In genomic region chr5:151188659-151189058, GRCm38 (mm10) we compare ENCODE assay signal across 12 mouse cellular contexts. TPM values are rescaled to one million over a fixed set of nuclear protein-coding genes. Genes with fewer than 3 reads are reported as not detected.
A peak's percentile ranks its signal among the peaks of the same experiment; 100 is the strongest.
DNase-seq lines count a peak whose midpoint lies in the region; ATAC-seq and TF ChIP-seq lines count a peak whose summit lies in the region.
"Had no signal": no experiment of that assay in that cellular context is flagged by ENCODE, and none has a peak within 500 bp of the region (broad histone marks: within the 10 kb centered on the region; RNA-seq: fewer than 3 reads in every experiment).

No protein-coding gene starts in this region.

- no peak for ATAC-seq in kidney, embryonic 14.5 days (ENCODE audit: low FRiP score, low TSS enrichment)
- ATAC-seq in liver, postnatal 0 days, result no peak
- ATAC-seq in midbrain, embryonic 14.5 days (ENCODE audit: low FRiP score, low TSS enrichment), result no peak

- peak; percentile 50; the same call in 1 of the 2 replicates for TF ChIP-seq POLR2A in heart, adult 2 months (IDR thresholded peaks at IDR 0.05; ENCODE audit: insufficient read depth, low read depth, low read length)

- H3K9ac ChIP-seq in heart, adult 2 months (ENCODE audit: low read depth, low read length), result no peak overlapping the region; the same call in 1 of the 2 replicates
- H3K9ac ChIP-seq in kidney, embryonic 14.5 days (ENCODE audit: low read depth, low read length), result no peak overlapping the region
- no peak overlapping the region for H3K9ac ChIP-seq in liver, postnatal 0 days (replicated peaks)
- no peak overlapping the region for H3K9ac ChIP-seq in midbrain, embryonic 14.5 days (replicated peaks; ENCODE audit: low read length)

- peak overlapping the region; percentile 80 for H3K4me2 ChIP-seq in kidney, embryonic 14.5 days (replicated peaks; ENCODE audit: low read depth, low read length)
- peak overlapping the region; percentile 76; the same call in 1 of the 2 replicates for H3K4me2 ChIP-seq in liver, postnatal 0 days (ENCODE audit: low read depth, low read length)
- no peak overlapping the region for H3K4me2 ChIP-seq in midbrain, embryonic 14.5 days (ENCODE audit: low read length)

- H3K79me2 ChIP-seq in heart, adult 2 months (replicated peaks; ENCODE audit: control insufficient read depth, insufficient read depth, low read length), result peaks cover 2% of the 10 kb centered on the region; the same call in 1 of the 2 replicates

- peaks cover 12% of the 10 kb centered on the region for H3K4me1 ChIP-seq in heart, adult 2 months (ENCODE audit: control insufficient read depth, insufficient read depth, low read length)
- H3K4me1 ChIP-seq in kidney, embryonic 14.5 days (ENCODE audit: control insufficient read depth, insufficient read depth, low read length), result no peaks in the 10 kb centered on the region; the same call in 1 of the 2 replicates
- no peaks in the 10 kb centered on the region; the same call in 1 of the 2 replicates for H3K4me1 ChIP-seq in liver, postnatal 0 days (ENCODE audit: insufficient read depth)
- no peaks in the 10 kb centered on the region for H3K4me1 ChIP-seq in midbrain, embryonic 14.5 days (ENCODE audit: control insufficient read depth, insufficient read depth, low read length)

- H3K27ac ChIP-seq in heart, adult 2 months, result peak overlapping the region; percentile 94
- no peak overlapping the region for H3K27ac ChIP-seq in kidney, embryonic 14.5 days (ENCODE audit: low read depth, low read length)
- H3K27ac ChIP-seq in liver, postnatal 0 days (ENCODE audit: low read depth), result 0 out of 2 replicates have a peak overlapping the region, but pooled peaks have one; percentile 78
- no peak overlapping the region for H3K27ac ChIP-seq in midbrain, embryonic 14.5 days (replicated peaks; ENCODE audit: low read depth, low read length)

- no peaks in the 10 kb centered on the region for H3K9me3 ChIP-seq in kidney, embryonic 14.5 days (ENCODE audit: control insufficient read depth, low read length)
- no peaks in the 10 kb centered on the region for H3K9me3 ChIP-seq in liver, postnatal 0 days (ENCODE audit: low read length)
- no peaks in the 10 kb centered on the region for H3K9me3 ChIP-seq in midbrain, embryonic 14.5 days (ENCODE audit: control insufficient read depth, low read length)

- H3K4me3 ChIP-seq in heart, adult 2 months, result peak overlapping the region; percentile 86
- no peak overlapping the region for H3K4me3 ChIP-seq in kidney, embryonic 14.5 days (ENCODE audit: low read length)
- H3K4me3 ChIP-seq in liver, postnatal 0 days (ENCODE audit: low read depth, low read length), result no peak overlapping the region
- H3K4me3 ChIP-seq in midbrain, embryonic 14.5 days (replicated peaks; ENCODE audit: low read depth, low read length), result no peak overlapping the region

- intact Hi-C loops in heart, adult 2 months (cut with DNase I), result loop anchor here (2.0 to 5.0 kb wide), 2 partner anchors 46 to 121 kb away; no protein-coding TSS in a partner anchor
- intact Hi-C loops in heart, postnatal 14 days (cut with DNase I), result loop anchor here (2.0 kb wide), 1 partner anchor 46 kb away; no protein-coding TSS in a partner anchor

- no peak for TF ChIP-seq EP300 in heart, adult 2 months (IDR thresholded peaks at IDR 0.05; ENCODE audit: insufficient read depth, low read depth, low read length)
- TF ChIP-seq EP300 in liver, postnatal 0 days (IDR thresholded peaks at IDR 0.05; ENCODE audit: low read depth), result no peak

- WGBS in heart, adult 2 months, result 35% methylated on average over 6 of the region's 6 CpGs
- WGBS in kidney, embryonic 14.5 days, result 80% methylated on average over 6 of the region's 6 CpGs
- 65% methylated on average over 6 of the region's 6 CpGs for WGBS in liver, postnatal 0 days (ENCODE audit: insufficient replicate concordance)
- 87% methylated on average over 6 of the region's 6 CpGs for WGBS in midbrain, embryonic 14.5 days

- no peaks in the 10 kb centered on the region for H3K27me3 ChIP-seq in heart, adult 2 months (ENCODE audit: control insufficient read depth, insufficient read depth, low read length)
- no peaks in the 10 kb centered on the region for H3K27me3 ChIP-seq in kidney, embryonic 14.5 days (ENCODE audit: control insufficient read depth, insufficient read depth, low read length)
- no peaks in the 10 kb centered on the region for H3K27me3 ChIP-seq in liver, postnatal 0 days (ENCODE audit: insufficient read depth, low read length)
- H3K27me3 ChIP-seq in midbrain, embryonic 14.5 days (ENCODE audit: control insufficient read depth, insufficient read depth, low read length), result peaks cover 7% of the 10 kb centered on the region; the same call in 1 of the 2 replicates

- peak in 1 of 2 experiments; percentile 39 for DNase-seq in heart, adult 2 months
- no peak for DNase-seq in heart, postnatal 14 days
- no peak for DNase-seq in kidney, postnatal 14 days
- peak; percentile 34 for DNase-seq in 3T3-L1 (ENCODE audit: low read depth, low spot score)
- DNase-seq in liver, postnatal 0 days, result no peak
- DNase-seq in spleen, adult 12 weeks (ENCODE audit: low spot score), result no peak
- no peak for DNase-seq in midbrain, embryonic 14.5 days
- DNase-seq: adrenal gland, postnatal 10 days; cerebellum, adult 11 months had no signal

- peaks cover 20% of the 10 kb centered on the region for H3K36me3 ChIP-seq in heart, adult 2 months (ENCODE audit: control insufficient read depth, insufficient read depth, low read length)
- no peaks in the 10 kb centered on the region for H3K36me3 ChIP-seq in kidney, embryonic 14.5 days (ENCODE audit: control insufficient read depth, insufficient read depth, low read length)
- H3K36me3 ChIP-seq in liver, postnatal 0 days (replicated peaks; ENCODE audit: insufficient read depth, low read length), result no peaks in the 10 kb centered on the region
- H3K36me3 ChIP-seq in midbrain, embryonic 14.5 days (ENCODE audit: control insufficient read depth, insufficient read depth, low read length), result no peaks in the 10 kb centered on the region

- TF ChIP-seq CTCF in heart, adult 2 months (IDR thresholded peaks at IDR 0.05), result no peak
- no peak for TF ChIP-seq CTCF in liver, postnatal 0 days (IDR thresholded peaks at IDR 0.05; ENCODE audit: low read depth)

RNA-seq across cellular contexts. Expression of gene Stard13, which starts 45.0 kb away (rescaled TPM):
- 10 to 100 TPM; 22.1 to 24.4 TPM for total RNA-seq in heart, adult 2 months (2021)
- polyA plus RNA-seq in heart, adult 2 months (2012; rRNA removed), result 9.9 and 16.4 TPM in 2 replicates
- 10 to 100 TPM; 23.0 to 23.3 TPM for total RNA-seq in heart, postnatal 14 days (2021)
- 6.1 and 7.4 TPM in 2 replicates for polyA plus RNA-seq in kidney, embryonic 14.5 days (2014; fragmentation: Nextera tagmentation; extraction: Ambion mirVana)
- polyA plus RNA-seq in liver, postnatal 0 days (2015; fragmentation: Nextera tagmentation; extraction: Ambion mirVana), result 1.0 and 1.1 TPM in 2 replicates
- 1.3 and 2.8 TPM in 2 replicates for polyA plus RNA-seq in midbrain, embryonic 14.5 days (2014; fragmentation: Nextera tagmentation; extraction: Ambion mirVana)
- total RNA-seq: granulocyte monocyte progenitor cell, adult 5-6 weeks; megakaryocyte progenitor cell, adult 5-6 weeks had no signal

Comparison
In these comparisons a context has a peak if more than half of its experiments do, and no peak if none do; other contexts are left out.
1. H3K27ac ChIP-seq: peak in heart, adult 2 months (single experiment) and liver, postnatal 0 days (single experiment); none in kidney, embryonic 14.5 days (single experiment) and midbrain, embryonic 14.5 days (single experiment).